Mouse (Mus musculus): ENCODE measurements around the gene Sv2c.
A peak's percentile ranks its signal among the peaks of the same experiment; 100 is the strongest.

Sv2c gene

DNA sequence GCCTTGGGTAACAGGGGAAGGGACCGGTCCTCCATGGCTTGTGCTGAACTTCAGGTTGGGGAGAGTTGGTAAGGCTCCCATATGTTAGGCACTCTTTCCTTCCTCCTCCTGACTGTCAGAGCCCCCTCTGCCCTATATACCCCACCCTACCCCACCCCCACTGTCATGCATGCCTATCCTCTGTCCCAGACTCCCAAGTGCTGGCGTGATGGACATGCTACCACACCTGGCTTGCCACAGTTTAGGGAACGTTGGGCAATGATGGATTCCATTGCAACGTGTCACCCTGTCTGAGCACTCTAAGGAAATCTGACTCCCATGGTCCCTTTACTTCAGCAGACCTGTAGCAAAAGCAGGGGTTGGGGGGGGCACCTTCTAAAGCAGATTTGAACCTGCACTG, 183.6 kb downstream of the Sv2c start:
- DNase-seq (ENCODE audit: extremely low read depth, insufficient read length, low spot score): no peak

DNA sequence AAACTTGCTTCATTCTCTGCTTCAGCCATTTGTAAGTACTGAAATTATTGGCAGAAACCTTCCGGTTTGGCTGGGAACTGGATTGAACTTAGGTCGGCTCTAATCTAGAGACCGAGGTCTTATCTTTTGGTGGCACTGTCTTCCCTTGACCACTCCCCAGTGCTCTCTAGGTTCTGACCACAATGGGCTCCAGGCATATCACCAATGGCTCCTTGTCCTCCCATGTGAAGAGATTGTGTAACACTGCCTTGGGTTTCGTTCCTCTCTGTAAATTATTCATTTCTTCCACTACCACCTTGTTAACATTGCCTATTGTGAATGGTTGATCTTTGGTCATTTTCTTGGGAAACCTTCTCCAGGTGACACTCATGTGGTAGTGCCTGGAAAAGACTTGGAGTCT, 184.0 kb downstream of the Sv2c start:
- DNase-seq (ENCODE audit: extremely low read depth, insufficient read length, low spot score): no peak

DNA sequence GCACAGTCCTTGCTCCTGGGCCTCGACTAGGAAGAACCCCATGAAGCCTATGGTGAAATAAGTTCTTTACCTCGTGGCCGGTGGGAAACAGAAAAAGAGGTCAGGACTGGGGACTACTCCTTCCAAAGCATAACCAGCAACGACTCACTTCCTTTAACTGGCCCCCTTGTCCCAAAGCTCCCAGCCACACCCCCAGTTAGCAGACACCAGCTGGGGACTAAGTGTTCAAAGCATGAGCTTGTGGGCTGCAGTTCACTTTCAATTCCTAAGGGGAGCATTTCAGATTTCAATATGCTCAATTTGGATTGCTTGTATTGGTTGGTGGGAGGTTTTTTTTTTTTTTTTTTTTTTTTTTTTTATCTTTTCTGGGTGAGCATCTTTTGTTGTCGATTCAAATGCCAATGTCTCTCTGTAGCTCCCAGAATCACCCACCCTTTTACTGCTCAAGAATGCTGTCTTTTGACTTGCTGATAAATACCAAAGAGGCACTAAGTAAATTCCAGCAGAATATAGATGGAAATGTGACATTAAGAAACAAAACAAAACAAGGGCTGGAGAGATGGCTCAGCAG, 186.4 kb downstream of the Sv2c start:
- DNase-seq (ENCODE audit: extremely low read depth, insufficient read length, low spot score): no peak

DNA sequence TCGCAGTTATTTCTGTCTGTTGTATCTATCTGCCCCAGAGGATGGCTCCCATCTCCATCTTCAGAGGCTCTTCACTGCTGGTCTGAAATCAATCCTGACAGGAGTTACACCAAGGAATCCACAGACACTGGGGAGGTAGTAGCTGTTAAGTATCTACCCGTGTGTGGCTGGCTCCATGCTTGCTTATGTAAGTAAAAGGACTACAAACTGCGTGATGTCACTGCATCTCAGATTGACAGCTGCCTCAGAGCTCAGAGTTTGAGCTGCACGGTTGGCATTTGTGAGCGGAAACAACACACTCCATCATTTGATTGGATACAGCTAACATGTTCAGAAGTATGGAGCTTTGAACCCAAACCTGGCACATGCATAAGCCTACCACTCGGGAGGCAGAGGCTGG, 187.8 kb downstream of the Sv2c start:
- DNase-seq (ENCODE audit: extremely low read depth, insufficient read length, low spot score): no peak

DNA sequence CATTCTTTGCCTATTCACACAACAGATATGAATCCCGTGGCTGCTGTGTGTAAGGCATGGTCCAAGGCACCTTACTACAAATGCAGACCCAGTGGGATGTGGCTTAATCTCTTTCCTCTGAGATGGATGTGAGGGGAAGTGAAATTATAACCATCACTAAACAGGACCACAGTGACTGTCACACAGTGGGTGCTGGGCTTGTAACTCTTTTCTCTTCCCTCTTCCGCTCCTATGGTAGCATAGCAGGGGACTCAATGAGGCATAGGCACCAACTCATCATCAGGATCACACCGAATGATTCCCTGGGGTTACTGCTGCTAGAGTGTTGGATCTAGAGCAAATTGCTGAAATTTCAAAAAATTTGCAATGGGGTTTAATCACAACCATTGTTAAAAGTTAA, 188.5 kb downstream of the Sv2c start:
- no peak for DNase-seq (ENCODE audit: extremely low read depth, insufficient read length, low spot score)

DNA sequence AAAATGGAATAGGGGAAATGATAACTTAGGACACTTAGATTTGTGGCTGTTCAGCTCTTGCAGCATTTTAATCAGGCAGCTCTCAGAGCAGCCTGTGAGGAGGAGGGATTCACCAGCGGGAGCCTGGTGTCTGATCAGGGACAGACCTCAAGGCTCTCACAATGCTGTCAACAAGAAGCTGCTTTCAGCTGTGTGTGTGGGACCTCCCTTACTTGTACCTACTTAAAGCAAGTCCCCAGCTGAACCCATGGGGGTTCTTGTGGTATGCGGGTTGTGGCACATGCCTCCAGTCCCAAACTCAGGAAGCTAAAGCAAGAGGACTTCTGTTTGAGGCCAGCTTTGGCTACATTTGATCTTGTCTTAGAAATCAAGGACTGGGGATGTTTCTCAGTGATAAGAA, 189.8 kb downstream of the Sv2c start:
- no peak for DNase-seq (ENCODE audit: extremely low read depth, insufficient read length, low spot score)

DNA sequence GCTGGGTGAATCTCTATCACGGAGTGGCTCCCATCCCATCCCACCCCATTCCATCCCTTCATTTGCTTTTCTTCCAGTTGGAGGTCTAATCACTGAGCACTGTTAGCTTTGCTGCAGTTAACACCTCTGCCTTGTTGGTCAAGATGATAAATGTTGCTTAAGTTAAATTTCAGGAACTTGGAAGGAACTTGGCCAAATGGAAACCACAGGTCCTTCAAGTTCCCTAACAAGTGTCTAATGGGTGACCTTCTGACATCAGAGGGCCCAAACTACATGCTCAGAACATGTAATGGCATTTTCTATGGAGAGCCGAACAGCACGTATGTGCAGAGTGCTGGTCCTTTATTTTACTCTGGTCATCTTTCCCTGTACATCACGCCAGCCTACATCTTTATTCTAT, 190.5 kb downstream of the Sv2c start:
- DNase-seq (ENCODE audit: extremely low read depth, insufficient read length, low spot score): no peak

DNA sequence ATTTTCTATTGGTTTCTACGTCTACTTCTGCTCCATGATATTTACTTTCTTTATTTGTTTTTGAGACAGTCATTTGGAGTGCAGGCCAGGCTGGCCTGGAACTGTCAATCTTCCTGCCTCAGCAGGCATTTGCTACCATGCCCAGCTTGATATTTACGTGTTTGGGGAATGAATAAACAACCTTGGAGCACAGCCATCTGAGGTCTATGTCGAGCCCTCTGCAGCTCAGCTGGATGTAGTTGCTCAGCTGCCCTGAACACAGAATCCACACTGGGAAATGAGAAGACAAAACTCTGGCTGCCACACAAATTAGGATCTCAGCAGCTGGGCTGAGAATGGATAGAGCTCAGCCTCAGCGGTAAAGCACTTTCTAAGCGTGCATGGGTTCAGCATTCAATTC, 191.6 kb downstream of the Sv2c start:
- no peak for DNase-seq (ENCODE audit: extremely low read depth, insufficient read length, low spot score)

DNA sequence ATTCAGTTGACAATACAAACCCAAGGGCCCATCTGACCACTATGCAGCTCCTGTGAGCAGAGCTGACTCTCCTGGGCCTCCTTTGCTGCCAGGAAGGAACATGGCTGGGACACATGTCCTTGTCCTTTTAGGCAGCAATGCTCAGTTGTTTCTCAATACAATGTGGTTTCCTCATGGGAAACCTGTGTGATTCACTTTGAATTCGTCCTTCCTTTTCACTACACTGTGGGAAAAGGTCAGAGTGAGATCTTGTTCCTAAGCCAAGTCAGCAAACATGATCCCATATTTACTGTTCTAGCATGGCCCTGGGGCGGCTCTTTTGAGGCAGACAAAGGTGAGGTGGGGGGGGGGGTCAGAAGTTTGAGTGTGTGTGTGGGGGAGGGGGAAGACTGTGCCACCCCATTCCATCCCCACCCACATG, 208.2 kb downstream of the Sv2c start:
- DNase-seq (ENCODE audit: extremely low read depth, insufficient read length, low spot score): no peak

DNA sequence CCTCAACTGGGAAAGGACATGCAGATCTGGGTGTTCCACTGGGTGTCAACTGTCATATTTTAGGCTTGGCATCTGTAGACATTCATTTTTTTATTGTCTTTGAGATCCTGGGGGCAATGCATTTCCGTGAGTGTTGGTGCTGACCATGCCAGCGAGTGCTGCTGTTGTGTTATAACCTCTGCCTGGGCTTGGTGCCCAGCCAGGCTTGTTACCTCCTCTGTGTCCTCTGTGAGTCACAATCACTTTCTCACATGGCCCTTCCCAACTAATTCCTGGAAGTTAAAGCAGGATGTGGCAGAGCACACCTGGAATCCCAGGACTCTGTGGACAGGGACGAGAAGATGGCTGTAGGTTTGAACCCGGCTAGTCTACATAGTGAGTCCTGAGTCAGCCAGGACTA, 209.8 kb downstream of the Sv2c start:
- peak; percentile 10 for DNase-seq (ENCODE audit: extremely low read depth, insufficient read length, low spot score)

DNA sequence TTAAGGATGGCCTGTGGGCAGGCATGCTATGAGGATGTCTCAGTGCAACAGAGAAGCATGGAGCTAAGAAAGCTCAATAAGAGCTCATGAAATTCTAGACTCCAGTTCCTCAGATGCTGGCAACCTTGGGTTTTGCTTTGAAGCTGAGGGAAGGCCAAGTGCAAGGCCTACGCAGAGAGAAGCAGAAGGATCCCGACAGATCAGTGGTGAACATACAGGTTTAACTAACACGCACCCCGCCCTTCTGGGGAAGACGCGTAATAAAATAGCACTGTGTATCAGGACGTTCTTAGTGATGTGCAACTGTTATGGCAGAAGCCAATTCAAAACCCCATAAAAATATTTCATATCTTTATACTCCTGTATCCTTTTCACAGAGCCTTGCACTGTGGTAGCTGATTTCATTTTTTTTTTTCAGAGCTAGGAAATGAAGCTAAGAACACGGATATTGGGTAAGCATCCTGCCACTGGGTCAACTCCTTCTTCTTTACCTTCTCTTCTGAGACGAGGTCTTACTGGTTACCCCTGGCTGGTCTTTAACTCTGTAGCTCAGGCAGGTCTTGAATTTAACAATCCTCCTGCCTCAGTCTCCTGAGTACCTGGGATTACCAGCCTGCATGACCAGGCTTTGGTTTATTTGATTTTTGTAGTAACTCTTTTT, 213.6 kb downstream of the Sv2c start:
- no peak for DNase-seq (ENCODE audit: extremely low read depth, insufficient read length, low spot score)

DNA sequence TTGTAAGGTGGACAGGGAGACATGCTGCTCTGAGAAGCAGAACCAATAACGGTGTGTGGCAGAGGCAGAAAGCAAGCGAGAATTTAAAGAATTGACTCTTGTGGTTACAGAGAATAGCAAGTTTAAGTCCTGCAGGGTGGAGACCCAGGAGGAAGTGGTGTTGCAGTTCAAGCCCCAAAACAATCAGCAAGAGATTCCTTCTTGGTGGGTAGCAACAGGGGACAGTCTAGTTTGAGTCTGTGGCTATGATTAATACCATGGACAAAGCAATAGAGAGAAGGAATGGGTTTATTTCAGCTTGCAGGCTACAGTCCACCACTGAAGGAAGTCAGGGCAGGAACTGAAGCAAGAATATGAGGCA, 219.4 kb downstream of the Sv2c start:
- no peak for DNase-seq (ENCODE audit: extremely low read depth, insufficient read length, low spot score)

DNA sequence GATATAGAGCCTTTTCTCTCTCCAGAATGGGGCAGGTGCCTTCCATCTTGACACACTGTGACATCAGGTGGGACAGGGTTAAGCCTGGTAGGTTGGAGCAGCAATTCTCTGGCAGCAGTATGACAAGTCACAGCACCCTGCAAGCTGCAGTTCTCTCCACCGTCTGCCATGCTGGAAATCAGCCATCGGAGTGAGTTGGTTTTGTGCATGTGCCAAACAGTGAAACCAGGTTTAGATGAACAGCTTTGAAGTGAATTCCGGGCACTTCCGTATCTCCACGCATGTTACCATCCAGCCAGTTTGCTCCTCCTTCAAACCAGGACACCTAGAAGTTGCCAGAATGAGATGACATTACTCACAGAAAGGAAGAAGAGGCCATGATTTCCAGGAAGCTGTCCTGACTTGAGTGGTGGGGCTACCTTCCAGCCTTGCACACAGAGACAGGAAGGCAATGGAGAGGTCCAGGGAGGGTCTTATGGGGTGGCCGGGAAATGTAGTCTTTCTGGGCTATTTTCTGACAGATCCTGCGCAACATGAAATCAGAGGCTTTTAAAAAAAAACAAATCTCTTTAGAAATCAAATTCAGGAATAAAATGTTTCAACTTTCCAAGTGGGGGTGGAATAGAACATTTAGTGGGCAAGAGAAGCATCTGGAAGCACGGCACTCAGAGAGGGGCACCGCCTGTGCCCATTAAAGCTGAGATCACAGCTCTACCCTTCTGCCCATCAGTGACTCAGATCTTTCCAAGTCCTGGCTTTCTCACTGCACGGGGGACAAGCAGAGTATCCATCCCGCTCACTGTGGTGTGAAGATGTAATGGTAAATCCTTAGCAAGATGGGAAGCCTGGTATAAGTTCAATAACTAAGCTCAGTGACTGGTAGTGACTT, 220.0 kb downstream of the Sv2c start:
- DNase-seq (ENCODE audit: extremely low read depth, insufficient read length, low spot score): no peak

DNA sequence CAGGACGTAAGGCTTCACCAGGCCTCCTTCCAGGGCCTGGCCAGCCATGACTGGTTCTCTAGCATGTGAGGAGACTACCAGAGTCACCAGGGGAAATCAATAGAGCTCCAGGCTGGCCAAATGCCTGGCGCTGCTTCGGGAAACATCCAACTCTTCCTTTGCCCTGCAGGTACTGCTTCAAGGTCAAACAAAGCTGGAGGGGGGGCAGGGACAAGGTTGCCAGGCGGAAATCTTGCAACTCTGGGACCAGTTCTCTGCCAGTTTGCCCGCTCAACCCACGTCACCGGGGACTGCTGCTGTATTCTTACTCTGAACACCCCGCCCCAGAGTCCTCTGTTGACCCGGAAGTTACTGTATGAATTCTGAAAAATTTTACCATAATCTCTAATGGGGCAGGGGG, 222.1 kb downstream of the Sv2c start:
- DNase-seq (ENCODE audit: extremely low read depth, insufficient read length, low spot score): no peak

DNA sequence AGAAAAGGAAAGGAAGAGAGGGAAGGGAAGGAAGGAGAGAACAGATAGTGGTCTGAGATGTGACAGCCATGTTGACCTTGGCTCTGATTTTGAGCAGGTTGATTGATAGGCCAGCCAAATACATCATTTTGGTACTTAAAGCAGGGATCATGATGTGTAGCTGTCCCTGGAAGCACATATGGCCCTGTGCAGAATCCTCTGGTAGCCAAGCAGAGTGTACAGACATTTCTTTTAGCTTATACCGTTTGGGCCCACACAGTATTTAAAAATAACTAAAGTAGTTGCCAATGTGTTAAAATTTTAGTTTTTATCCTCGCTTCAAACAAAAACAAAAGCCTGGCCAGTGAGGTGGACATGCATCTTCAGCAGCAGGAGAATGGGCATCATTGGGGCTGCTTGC, 223.1 kb downstream of the Sv2c start:
- no peak for DNase-seq (ENCODE audit: extremely low read depth, insufficient read length, low spot score)

Measured in 3134 (cell line).